ENCODE assay signal across 22 mouse cellular contexts in genomic region chr13:12179481-12179880, GRCm38 (mm10).
A peak's percentile ranks its signal among the peaks of the same experiment; 100 is the strongest.
DNase-seq lines count a peak whose midpoint lies in the region; ATAC-seq and TF ChIP-seq lines count a peak whose summit lies in the region.
"Had no signal": no experiment of that assay in that cellular context is flagged by ENCODE, and none has a peak within 500 bp of the region (broad histone marks: within the 10 kb centered on the region; RNA-seq: fewer than 3 reads in every experiment).

No protein-coding gene starts in this region.

- DNase-seq in kidney, postnatal 0 days (ENCODE audit: low spot score), result peak; percentile 20
- DNase-seq in kidney, adult 11 months, result no peak
- DNase-seq in right cerebral cortex, adult 18-20 months, result peak; percentile 70
- DNase-seq in right cerebral cortex, postnatal 25 days, result no peak
- DNase-seq in MN1 (ENCODE audit: low spot score), result peak; percentile 7
- DNase-seq in adrenal gland, postnatal 10 days, result no peak
- DNase-seq: adrenal gland, adult 8-10 months; adrenal gland, postnatal 25 days; cerebellum, adult 11-12 months; cerebellum, adult 2 months; cerebellum, adult 9-10 months; cerebellum, postnatal 10 days; cerebellum, postnatal 25 days had no signal

- no peaks in the 10 kb centered on the region for H3K9me3 ChIP-seq in kidney, postnatal 0 days (replicated peaks; ENCODE audit: low read length)
- H3K9me3 ChIP-seq: embryonic facial prominence, embryonic 10.5 days; embryonic facial prominence, embryonic 12.5 days; forebrain, embryonic 10.5 days; forebrain, embryonic 12.5 days had no signal

- no peak overlapping the region for H3K9ac ChIP-seq in kidney, postnatal 0 days (ENCODE audit: low read depth, low read length)
- H3K9ac ChIP-seq: embryonic facial prominence, embryonic 12.5 days; forebrain, embryonic 12.5 days had no signal

- TF ChIP-seq CTCF in kidney, postnatal 0 days (IDR thresholded peaks at IDR 0.05; ENCODE audit: low read depth), result no peak

- H3K4me2 ChIP-seq in kidney, postnatal 0 days (ENCODE audit: low read length), result no peak overlapping the region
- H3K4me2 ChIP-seq: embryonic facial prominence, embryonic 12.5 days; forebrain, embryonic 12.5 days had no signal

- WGBS in kidney, postnatal 0 days, result 45% methylated on average over 8 of the region's 8 CpGs

- H3K4me1 ChIP-seq in kidney, postnatal 0 days (replicated peaks; ENCODE audit: insufficient read depth, low read length), result no peaks in the 10 kb centered on the region
- H3K4me1 ChIP-seq: embryonic facial prominence, embryonic 12.5 days; forebrain, embryonic 12.5 days had no signal

- H3K27ac ChIP-seq in kidney, postnatal 0 days, result no peak overlapping the region
- H3K27ac ChIP-seq: embryonic facial prominence, embryonic 10.5 days; embryonic facial prominence, embryonic 12.5 days; forebrain, embryonic 10.5 days; forebrain, embryonic 12.5 days had no signal

- ATAC-seq in kidney, postnatal 0 days (replicated peaks; ENCODE audit: low FRiP score, low read depth), result no peak
- ATAC-seq in erythroblast, adult 5-6 weeks (replicated peaks; ENCODE audit: low FRiP score, poor library complexity, severe bottlenecking), result no peak
- ATAC-seq: activated CD4-positive, CD25-positive, alpha-beta regulatory T cell, adult 4 months; forebrain, embryonic 14.5 days; forebrain, embryonic 16.5 days had no signal

- no peak overlapping the region for H3K4me3 ChIP-seq in kidney, postnatal 0 days (replicated peaks; ENCODE audit: low read depth, low read length)
- H3K4me3 ChIP-seq: embryonic facial prominence, embryonic 10.5 days; embryonic facial prominence, embryonic 12.5 days; erythroblast, embryonic 14.5 days; forebrain, embryonic 10.5 days; forebrain, embryonic 12.5 days had no signal

- H3K27me3 ChIP-seq in kidney, postnatal 0 days (ENCODE audit: insufficient read depth, low read length), result no peaks in the 10 kb centered on the region
- H3K27me3 ChIP-seq: embryonic facial prominence, embryonic 12.5 days; forebrain, embryonic 12.5 days had no signal

- H3K36me3 ChIP-seq in kidney, postnatal 0 days (ENCODE audit: insufficient read depth, low read length), result no peaks in the 10 kb centered on the region
- H3K36me3 ChIP-seq: forebrain, embryonic 12.5 days had no signal

Comparison
In these comparisons a context has a peak if more than half of its experiments do, and no peak if none do; other contexts are left out.
1. DNase-seq: peak in kidney, postnatal 0 days (single experiment), right cerebral cortex, adult 18-20 months (single experiment) and MN1 (single experiment); none in kidney, adult 11 months (single experiment), right cerebral cortex, postnatal 25 days (single experiment) and adrenal gland, postnatal 10 days (single experiment).